ENCODE assay signal across 12 mouse cellular contexts in the genomic region with DNA sequence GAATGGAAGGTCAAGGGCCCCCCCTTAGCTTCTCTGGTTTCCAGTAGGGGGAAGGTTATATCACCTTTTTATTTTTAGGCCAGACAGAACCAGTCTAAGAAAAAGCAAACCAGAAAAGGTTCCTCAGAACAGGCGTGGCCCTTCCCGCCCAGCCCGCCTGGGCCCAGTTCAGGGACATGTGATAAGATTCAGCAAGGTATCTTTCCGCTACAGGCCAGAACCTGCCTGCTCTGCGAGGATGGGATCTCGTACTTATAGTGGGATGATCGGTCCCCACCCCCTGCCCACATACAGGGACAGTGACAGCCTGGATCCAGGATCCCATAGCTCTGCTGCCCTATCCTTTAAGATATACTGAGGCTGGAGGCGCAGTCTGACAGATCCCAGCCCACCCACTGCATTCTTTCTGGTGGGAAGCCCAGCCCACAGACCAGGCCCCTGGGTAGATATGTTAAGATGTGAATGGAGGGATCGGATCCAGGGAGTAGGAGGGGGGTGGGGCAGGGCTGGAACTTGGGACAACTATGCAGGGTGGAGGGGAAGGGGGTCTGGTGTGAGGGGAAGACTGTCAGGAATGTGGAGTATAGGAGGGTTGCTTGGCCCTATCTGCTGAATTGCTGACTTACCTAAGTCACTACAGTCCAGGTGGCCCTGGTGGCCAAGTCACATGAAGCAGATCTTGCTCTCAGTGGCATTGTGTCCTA. TPM values are rescaled to one million over a fixed set of nuclear protein-coding genes. Genes with fewer than 3 reads are reported as not detected.
DNase-seq lines count a peak whose midpoint lies in the region; ATAC-seq and TF ChIP-seq lines count a peak whose summit lies in the region.
"Had no signal": no experiment of that assay in that cellular context is flagged by ENCODE, and none has a peak within 500 bp of the region (broad histone marks: within the 10 kb centered on the region; RNA-seq: fewer than 3 reads in every experiment).

No protein-coding gene starts in this region.

- WGBS in lung, embryonic 14.5 days = 63% methylated on average over 9 of the region's 9 CpGs
- WGBS in embryonic facial prominence, embryonic 13.5 days = 67% methylated on average over 9 of the region's 9 CpGs
- 62% methylated on average over 9 of the region's 9 CpGs for WGBS in limb, embryonic 15.5 days
- WGBS in stomach, embryonic 15.5 days = 59% methylated on average over 9 of the region's 9 CpGs
- 85% methylated on average over 9 of the region's 9 CpGs for WGBS in forebrain, embryonic 12.5 days

- DNase-seq in lung, embryonic 14.5 days = no peak
- DNase-seq in lung, adult 18-20 months = no peak
- no peak for DNase-seq in right cerebral cortex, adult 18-20 months
- DNase-seq: forebrain, postnatal 0 days; heart, adult 18-20 months had no signal

- no peak overlapping the region for H3K27ac ChIP-seq in lung, embryonic 14.5 days (ENCODE audit: low read depth)
- H3K27ac ChIP-seq in embryonic facial prominence, embryonic 13.5 days = peak overlapping the region; percentile 48
- peak overlapping the region; percentile 50 for H3K27ac ChIP-seq in limb, embryonic 15.5 days
- H3K27ac ChIP-seq in stomach, embryonic 15.5 days = no peak overlapping the region
- H3K27ac ChIP-seq in forebrain, embryonic 12.5 days = no peak overlapping the region
- H3K27ac ChIP-seq: kidney, postnatal 0 days; macrophage had no signal

- H3K4me1 ChIP-seq in lung, embryonic 14.5 days (ENCODE audit: insufficient read depth) = peaks cover 8% of the 10 kb centered on the region; the same call in 1 of the 2 replicates
- peaks cover 38% of the 10 kb centered on the region for H3K4me1 ChIP-seq in embryonic facial prominence, embryonic 13.5 days
- peaks cover 24% of the 10 kb centered on the region for H3K4me1 ChIP-seq in limb, embryonic 15.5 days
- H3K4me1 ChIP-seq in stomach, embryonic 15.5 days = peaks cover 15% of the 10 kb centered on the region; the same call in 1 of the 2 replicates
- H3K4me1 ChIP-seq in forebrain, embryonic 12.5 days = peaks cover 9% of the 10 kb centered on the region

- no peaks in the 10 kb centered on the region for H3K9me3 ChIP-seq in lung, embryonic 14.5 days (ENCODE audit: low read depth, low read length)
- no peaks in the 10 kb centered on the region for H3K9me3 ChIP-seq in embryonic facial prominence, embryonic 13.5 days
- no peaks in the 10 kb centered on the region for H3K9me3 ChIP-seq in limb, embryonic 15.5 days
- no peaks in the 10 kb centered on the region for H3K9me3 ChIP-seq in stomach, embryonic 15.5 days
- no peaks in the 10 kb centered on the region for H3K9me3 ChIP-seq in forebrain, embryonic 12.5 days

- no peaks in the 10 kb centered on the region for H3K27me3 ChIP-seq in lung, embryonic 14.5 days (ENCODE audit: insufficient read depth, low read length)
- H3K27me3 ChIP-seq in embryonic facial prominence, embryonic 13.5 days = no peaks in the 10 kb centered on the region
- no peaks in the 10 kb centered on the region for H3K27me3 ChIP-seq in limb, embryonic 15.5 days
- no peaks in the 10 kb centered on the region for H3K27me3 ChIP-seq in stomach, embryonic 15.5 days (replicated peaks)
- H3K27me3 ChIP-seq in forebrain, embryonic 12.5 days = no peaks in the 10 kb centered on the region

- H3K36me3 ChIP-seq in lung, embryonic 14.5 days (ENCODE audit: insufficient read depth) = no peaks in the 10 kb centered on the region
- no peaks in the 10 kb centered on the region for H3K36me3 ChIP-seq in embryonic facial prominence, embryonic 13.5 days
- H3K36me3 ChIP-seq in limb, embryonic 15.5 days = no peaks in the 10 kb centered on the region
- H3K36me3 ChIP-seq in stomach, embryonic 15.5 days = no peaks in the 10 kb centered on the region
- no peaks in the 10 kb centered on the region for H3K36me3 ChIP-seq in forebrain, embryonic 12.5 days (replicated peaks)

- H3K9ac ChIP-seq in lung, embryonic 14.5 days = no peak overlapping the region
- no peak overlapping the region for H3K9ac ChIP-seq in embryonic facial prominence, embryonic 13.5 days
- no peak overlapping the region for H3K9ac ChIP-seq in limb, embryonic 15.5 days
- H3K9ac ChIP-seq in stomach, embryonic 15.5 days = no peak overlapping the region
- no peak overlapping the region for H3K9ac ChIP-seq in forebrain, embryonic 12.5 days
- H3K9ac ChIP-seq: forebrain, postnatal 0 days had no signal

- no peak overlapping the region for H3K4me3 ChIP-seq in lung, embryonic 14.5 days (ENCODE audit: low read depth, low read length)
- H3K4me3 ChIP-seq in embryonic facial prominence, embryonic 13.5 days = no peak overlapping the region
- no peak overlapping the region for H3K4me3 ChIP-seq in limb, embryonic 15.5 days
- no peak overlapping the region for H3K4me3 ChIP-seq in stomach, embryonic 15.5 days (replicated peaks)
- H3K4me3 ChIP-seq in forebrain, embryonic 12.5 days (replicated peaks) = no peak overlapping the region

- peak; percentile 32; the same call in 1 of the 2 replicates for ATAC-seq in lung, embryonic 14.5 days (ENCODE audit: insufficient read depth)
- ATAC-seq in embryonic facial prominence, embryonic 13.5 days (ENCODE audit: insufficient number of reproducible peaks, insufficient read depth, low FRiP score, low TSS enrichment, low read depth) = 0 out of 2 replicates have a peak, but pooled peaks have one; percentile 32
- ATAC-seq in limb, embryonic 15.5 days (ENCODE audit: insufficient number of reproducible peaks, low FRiP score, low TSS enrichment, low read depth) = 0 out of 2 replicates have a peak, but pooled peaks have one; percentile 31
- ATAC-seq in stomach, embryonic 15.5 days (ENCODE audit: insufficient read depth, low FRiP score, low read depth) = peak; percentile 80
- ATAC-seq in forebrain, embryonic 12.5 days (ENCODE audit: low FRiP score) = no peak
- ATAC-seq: forebrain, postnatal 0 days had no signal

- no peak overlapping the region for H3K4me2 ChIP-seq in lung, embryonic 14.5 days
- H3K4me2 ChIP-seq in embryonic facial prominence, embryonic 13.5 days = no peak overlapping the region
- no peak overlapping the region for H3K4me2 ChIP-seq in limb, embryonic 15.5 days
- no peak overlapping the region for H3K4me2 ChIP-seq in stomach, embryonic 15.5 days
- H3K4me2 ChIP-seq in forebrain, embryonic 12.5 days = no peak overlapping the region

- TF ChIP-seq CTCF in lung, embryonic 14.5 days (IDR thresholded peaks at IDR 0.05; ENCODE audit: low read depth) = no peak

RNA-seq across cellular contexts. Expression of a gene that starts 1.9 kb away (rescaled TPM):
- polyA plus RNA-seq in lung, embryonic 14.5 days (2014; fragmentation: Nextera tagmentation; extraction: Ambion mirVana) = 16.3 and 17.8 TPM in 2 replicates
- 29.4 and 37.6 TPM in 2 replicates for polyA plus RNA-seq in embryonic facial prominence, embryonic 13.5 days (2015; fragmentation: Nextera tagmentation; extraction: Ambion mirVana)
- polyA plus RNA-seq in limb, embryonic 15.5 days (2015; fragmentation: Nextera tagmentation; extraction: Ambion mirVana) = 41.0 and 41.7 TPM in 2 replicates
- polyA plus RNA-seq in stomach, embryonic 15.5 days (2015; fragmentation: Nextera tagmentation; extraction: Ambion mirVana) = 14.2 and 15.6 TPM in 2 replicates
- 1.7 and 1.9 TPM in 2 replicates for polyA plus RNA-seq in forebrain, embryonic 12.5 days (2016; fragmentation: Nextera tagmentation; extraction: Ambion mirVana)
- polyA plus RNA-seq: macrophage had no signal

RNA-seq across cellular contexts. Expression of a gene that starts 29.8 kb away (rescaled TPM):
- polyA plus RNA-seq in lung, embryonic 14.5 days (2014; fragmentation: Nextera tagmentation; extraction: Ambion mirVana) = 1.0 and 1.1 TPM in 2 replicates
- 2.4 and 4.1 TPM in 2 replicates for polyA plus RNA-seq in embryonic facial prominence, embryonic 13.5 days (2015; fragmentation: Nextera tagmentation; extraction: Ambion mirVana)
- polyA plus RNA-seq in limb, embryonic 15.5 days (2015; fragmentation: Nextera tagmentation; extraction: Ambion mirVana) = 6.9 and 9.0 TPM in 2 replicates
- polyA plus RNA-seq in stomach, embryonic 15.5 days (2015; fragmentation: Nextera tagmentation; extraction: Ambion mirVana) = 2.0 and 3.9 TPM in 2 replicates
- polyA plus RNA-seq in forebrain, embryonic 12.5 days (2016; fragmentation: Nextera tagmentation; extraction: Ambion mirVana) = 0.17 and 0.52 TPM in 2 replicates
- polyA plus RNA-seq: cortical plate, adult 2 months; macrophage had no signal

RNA-seq across cellular contexts. Expression of a gene that starts 39.0 kb away (rescaled TPM):
- polyA plus RNA-seq in lung, embryonic 14.5 days (2014; fragmentation: Nextera tagmentation; extraction: Ambion mirVana) = 0.24 and 0.49 TPM in 2 replicates
- polyA plus RNA-seq in embryonic facial prominence, embryonic 13.5 days (2015; fragmentation: Nextera tagmentation; extraction: Ambion mirVana) = 1.6 and 2.6 TPM in 2 replicates
- 0.84 and 1.2 TPM in 2 replicates for polyA plus RNA-seq in limb, embryonic 15.5 days (2015; fragmentation: Nextera tagmentation; extraction: Ambion mirVana)
- 2.0 and 2.3 TPM in 2 replicates for polyA plus RNA-seq in stomach, embryonic 15.5 days (2015; fragmentation: Nextera tagmentation; extraction: Ambion mirVana)
- 0.29 and 0.49 TPM in 2 replicates for polyA plus RNA-seq in forebrain, embryonic 12.5 days (2016; fragmentation: Nextera tagmentation; extraction: Ambion mirVana)
- polyA plus RNA-seq: macrophage had no signal

RNA-seq across cellular contexts. Expression of a gene that starts 54.1 kb away (rescaled TPM):
- 1,722 and 1,770 TPM in 2 replicates for polyA plus RNA-seq in lung, embryonic 14.5 days (2014; fragmentation: Nextera tagmentation; extraction: Ambion mirVana)
- polyA plus RNA-seq in embryonic facial prominence, embryonic 13.5 days (2015; fragmentation: Nextera tagmentation; extraction: Ambion mirVana) = 1,270 and 1,597 TPM in 2 replicates
- polyA plus RNA-seq in limb, embryonic 15.5 days (2015; fragmentation: Nextera tagmentation; extraction: Ambion mirVana) = 1,386 and 1,581 TPM in 2 replicates
- 1,122 and 1,488 TPM in 2 replicates for polyA plus RNA-seq in stomach, embryonic 15.5 days (2015; fragmentation: Nextera tagmentation; extraction: Ambion mirVana)
- polyA plus RNA-seq in forebrain, embryonic 12.5 days (2016; fragmentation: Nextera tagmentation; extraction: Ambion mirVana) = 1,076 and 1,105 TPM in 2 replicates

RNA-seq across cellular contexts. Expression of a gene that starts 56.3 kb away (rescaled TPM):
- 102 and 108 TPM in 2 replicates for polyA plus RNA-seq in lung, embryonic 14.5 days (2014; fragmentation: Nextera tagmentation; extraction: Ambion mirVana)
- polyA plus RNA-seq in embryonic facial prominence, embryonic 13.5 days (2015; fragmentation: Nextera tagmentation; extraction: Ambion mirVana) = 153 and 164 TPM in 2 replicates
- 166 and 176 TPM in 2 replicates for polyA plus RNA-seq in limb, embryonic 15.5 days (2015; fragmentation: Nextera tagmentation; extraction: Ambion mirVana)
- polyA plus RNA-seq in stomach, embryonic 15.5 days (2015; fragmentation: Nextera tagmentation; extraction: Ambion mirVana) = 135 and 150 TPM in 2 replicates
- 150 and 155 TPM in 2 replicates for polyA plus RNA-seq in forebrain, embryonic 12.5 days (2016; fragmentation: Nextera tagmentation; extraction: Ambion mirVana)

Comparison
In these comparisons a context has a peak if more than half of its experiments do, and no peak if none do; other contexts are left out.
1. H3K27ac ChIP-seq: peak in embryonic facial prominence, embryonic 13.5 days (single experiment) and limb, embryonic 15.5 days (single experiment); none in lung, embryonic 14.5 days (single experiment), stomach, embryonic 15.5 days (single experiment) and forebrain, embryonic 12.5 days (single experiment).